Mouse (Mus musculus) heart, embryonic 12.5 days (tissue): Measurements from ENCODE around the gene Exoc3l4. TPM values are rescaled to one million over a fixed set of nuclear protein-coding genes. Genes with fewer than 3 reads are reported as not detected.

Experiments used
- ATAC-seq: fragments of 200-750 bp; cut with Nextera tagmentation; 2 replicates; pipeline ENCODE4 v1.8.0; 2017; ENCODE audit warnings: moderate TSS enrichment, moderate library complexity; ENCODE audit not compliant: insufficient number of reproducible peaks, low FRiP score
- H3K27ac ChIP-seq: fragments of 300-500 bp; sonication (generic); 2 replicates; pipeline ENCODE4 v1.5.1; 2016; ENCODE audit warnings: mild to moderate bottlenecking, moderate library complexity; ENCODE audit not compliant: poor library complexity, severe bottlenecking
- H3K27me3 ChIP-seq: fragments of 300-500 bp; sonication (generic); replicated peaks from 2 replicates; pipeline ENCODE4 v1.6.1; 2016; ENCODE audit warnings: mild to moderate bottlenecking, moderate library complexity
- H3K36me3 ChIP-seq: fragments of 300-500 bp; sonication (generic); 2 replicates; pipeline ENCODE4 v1.6.1; 2016; ENCODE audit warnings: mild to moderate bottlenecking, moderate library complexity
- H3K4me1 ChIP-seq: fragments of 300-500 bp; sonication (generic); replicated peaks from 2 replicates; pipeline ENCODE4 v1.6.1; 2016; ENCODE audit warnings: mild to moderate bottlenecking
- H3K4me2 ChIP-seq: fragments of 300-500 bp; sonication (generic); 2 replicates; pipeline ENCODE4 v1.6.1; 2016; ENCODE audit warnings: mild to moderate bottlenecking, moderate library complexity
- H3K4me3 ChIP-seq: fragments of 300-500 bp; sonication (generic); 2 replicates; pipeline ENCODE4 v1.5.1; 2016; ENCODE audit warnings: mild to moderate bottlenecking
- H3K9ac ChIP-seq: fragments of 300-500 bp; sonication (generic); 2 replicates; pipeline ENCODE4 v1.6.1; 2016; ENCODE audit warnings: mild to moderate bottlenecking, moderate library complexity
- H3K9me3 ChIP-seq: fragments of 300-500 bp; sonication (generic); replicated peaks from 2 replicates; pipeline ENCODE4 v1.6.1; 2016; ENCODE audit warnings: mild to moderate bottlenecking, moderate library complexity
- WGBS: fragments of 180-500 bp; shearing (Covaris S2); methylation state at CpG from one replicate; pipeline ENCODE4 v1.1.7; 2016; 5-methylcytosine and 5-hydroxymethylcytosine counted together
- polyA plus RNA-seq: library from polyadenylated mRNA; unstranded; fragments of >200 nt; fragmentation: Nextera tagmentation; extraction: Ambion mirVana; gene quantifications from 2 replicates; pipeline ENCODE4 v1.2.1, GENCODE M21; 2016

The Exoc3l4 gene
- polyA plus RNA-seq: 8.5 and 10.1 TPM in 2 replicates

DNA sequence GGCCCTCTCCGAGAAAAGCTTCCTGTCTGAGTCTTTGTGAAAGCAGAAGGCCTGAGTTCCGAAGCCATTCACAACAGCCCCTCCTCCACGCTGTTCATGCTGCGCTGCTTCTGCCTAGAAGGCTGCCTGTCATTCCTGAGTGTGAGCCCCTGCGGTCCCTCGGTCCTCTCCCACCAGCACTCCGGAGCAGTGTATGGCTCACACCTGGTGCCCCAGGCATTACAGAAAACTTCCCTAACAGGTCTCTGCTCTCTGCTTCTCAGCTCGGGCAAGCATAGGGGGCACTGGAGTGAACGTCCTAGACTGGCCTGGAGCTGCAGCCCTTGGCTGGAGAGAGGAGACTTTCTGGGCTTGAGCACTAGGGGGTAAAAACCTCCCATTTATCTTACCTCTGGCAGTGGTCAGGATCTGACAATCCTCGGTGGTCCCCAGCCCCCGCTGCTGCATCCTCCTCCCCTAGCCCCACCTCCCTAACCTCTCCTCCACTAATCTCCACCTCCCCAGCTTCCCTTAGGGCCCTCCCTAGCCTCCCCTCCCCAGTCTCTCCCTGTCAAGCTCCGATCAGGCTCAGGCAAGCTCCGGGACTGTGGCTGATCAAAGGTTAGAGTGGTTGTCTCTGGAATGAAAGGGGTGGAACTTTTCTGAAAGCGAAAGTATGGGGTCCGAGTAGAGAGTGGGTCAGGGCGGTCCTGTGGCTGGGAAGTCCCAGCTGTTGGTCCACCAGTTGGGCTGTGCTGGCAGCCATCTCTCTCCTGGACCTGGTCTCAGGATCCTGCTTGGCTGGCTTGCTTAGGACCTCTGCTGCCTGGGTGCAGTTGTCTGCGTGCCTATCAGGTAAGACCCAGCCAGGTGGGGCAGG lies at the start of gene Exoc3l4:
TSS of gene Exoc3l4 (plus strand) at position 97 of the 859 bp plus-strand sequence.
- H3K4me3 ChIP-seq: peak within 1 kb of the TSS; percentile 42
- peaks cover 32% of the 10 kb centered on the region for H3K27me3 ChIP-seq
- H3K36me3 ChIP-seq: no peaks in the 10 kb centered on the region
- ATAC-seq: no peak
- H3K4me1 ChIP-seq: peaks cover 58% of the 10 kb centered on the region
- WGBS: 3% methylated on average over 17 of the region's 17 CpGs
- H3K4me2 ChIP-seq: peak within 1 kb of the TSS; percentile 79
- no peak within 1 kb of the TSS for H3K27ac ChIP-seq
- H3K9ac ChIP-seq: peak within 1 kb of the TSS; percentile 67
- H3K9me3 ChIP-seq: no peaks in the 10 kb centered on the region

- Histone ChIP-seq H3K27me3 (no peaks in the 10 kb centered on the region), H3K36me3 (no peaks in the 10 kb centered on the region), H3K9ac (no peak overlapping the region), H3K4me1 (peaks cover 87% of the 10 kb centered on the region), H3K9me3 (no peaks in the 10 kb centered on the region), H3K27ac (0 out of 2 replicates have a peak overlapping the region, but pooled peaks have one; percentile 32), H3K4me2 (no peak overlapping the region), H3K4me3 (no peak overlapping the region)
- no peak for ATAC-seq
- WGBS: 80% methylated on average over 7 of the region's 7 CpGs
Observed at GRCm38 (mm10) chr12:111367065-111367464, 49.8 kb upstream of the Exoc3l4 start.

DNA sequence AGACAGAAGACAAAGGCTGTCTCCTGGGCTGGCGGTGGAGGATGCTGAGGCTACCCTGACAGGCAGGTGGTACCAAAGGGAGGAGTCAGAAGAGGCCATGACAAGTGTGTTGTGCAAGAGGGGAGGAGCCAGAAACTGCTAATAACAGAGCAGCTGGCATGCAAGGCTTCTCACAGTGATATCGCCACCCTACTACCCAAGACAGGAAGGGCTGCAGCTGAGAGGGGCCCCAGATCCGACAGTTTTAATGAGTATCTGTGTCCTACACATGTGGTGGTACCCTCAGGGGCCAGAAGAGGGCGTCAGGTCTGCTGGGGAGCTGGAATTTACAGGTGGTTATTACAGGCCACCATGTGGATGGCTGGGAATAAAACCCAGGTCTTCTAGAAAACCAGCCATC lies 46.6 kb upstream of the Exoc3l4 start:
- H3K27ac ChIP-seq: no peak overlapping the region
- peak; percentile 54; the same call in 1 of the 2 replicates for ATAC-seq
- WGBS: 63% methylated on average over 4 of the region's 4 CpGs

DNA sequence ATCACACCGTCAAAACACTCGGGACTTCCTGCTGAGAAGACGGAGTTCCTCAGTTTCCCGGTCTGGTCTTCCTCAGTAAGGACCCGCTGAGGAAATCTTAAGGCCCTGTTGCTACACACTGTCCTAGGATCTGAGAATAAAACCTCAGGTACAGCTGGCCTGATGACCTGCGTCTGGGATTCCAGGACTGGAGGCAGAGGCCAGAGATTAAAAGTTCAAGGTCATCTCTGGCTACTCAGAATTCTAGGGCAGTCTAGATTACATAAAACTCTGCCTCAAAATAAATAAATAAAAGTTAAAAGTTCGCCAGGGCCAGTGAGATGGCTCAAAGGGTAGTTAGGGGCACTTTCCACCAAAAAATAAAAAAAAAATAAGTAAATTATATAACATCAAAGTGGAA lies 44.9 kb upstream of the Exoc3l4 start:
- Histone ChIP-seq H3K4me2 (no peak overlapping the region), H3K27ac (0 out of 2 replicates have a peak overlapping the region, but pooled peaks have one; percentile 25), H3K9ac (no peak overlapping the region), H3K36me3 (no peaks in the 10 kb centered on the region), H3K4me1 (peaks cover 74% of the 10 kb centered on the region), H3K27me3 (no peaks in the 10 kb centered on the region), H3K9me3 (no peaks in the 10 kb centered on the region), H3K4me3 (no peak overlapping the region)
- WGBS: 72% methylated on average over 7 of the region's 7 CpGs
- ATAC-seq: no peak

More for the DNA sequence above, 46.6 kb upstream of the Exoc3l4 start:
- Histone ChIP-seq H3K4me3 (no peak overlapping the region), H3K4me2 (no peak overlapping the region), H3K27me3 (no peaks in the 10 kb centered on the region), H3K9ac (0 out of 2 replicates have a peak overlapping the region, but pooled peaks have one; percentile 10), H3K36me3 (no peaks in the 10 kb centered on the region), H3K9me3 (no peaks in the 10 kb centered on the region), H3K4me1 (peaks cover 81% of the 10 kb centered on the region)

- no peaks in the 10 kb centered on the region for H3K36me3 ChIP-seq
- WGBS: 82% methylated on average over 6 of the region's 6 CpGs
- no peak overlapping the region for H3K4me3 ChIP-seq
- H3K4me2 ChIP-seq: no peak overlapping the region
- no peak for ATAC-seq
- H3K9me3 ChIP-seq: no peaks in the 10 kb centered on the region
- peaks cover 61% of the 10 kb centered on the region for H3K4me1 ChIP-seq
- H3K27ac ChIP-seq: no peak overlapping the region
- H3K27me3 ChIP-seq: no peaks in the 10 kb centered on the region
- H3K9ac ChIP-seq: no peak overlapping the region
Observed at GRCm38 (mm10) chr12:111373411-111373810, 43.4 kb upstream of the Exoc3l4 start.

DNA sequence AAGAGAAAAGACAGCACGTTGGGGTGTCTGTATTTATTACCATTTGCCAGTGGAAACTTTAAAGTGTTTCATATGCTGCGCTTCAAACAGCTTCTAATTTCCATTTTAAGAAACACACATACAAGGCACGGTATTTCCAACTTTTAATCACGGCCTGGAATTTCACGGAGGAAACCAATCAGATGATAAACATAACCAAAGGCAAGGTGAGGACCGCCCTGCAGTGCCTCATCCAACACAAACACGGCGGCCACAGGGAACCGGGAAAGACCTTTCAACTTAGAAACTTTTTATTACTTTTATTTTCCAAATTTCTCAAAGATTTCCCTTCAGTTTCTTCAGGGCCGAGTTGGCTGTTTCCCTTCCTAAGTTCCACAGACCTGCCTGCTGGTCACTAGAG lies 42.1 kb upstream of the Exoc3l4 start:
- H3K4me1 ChIP-seq: peaks cover 51% of the 10 kb centered on the region
- H3K9me3 ChIP-seq: no peaks in the 10 kb centered on the region
- H3K9ac ChIP-seq: peak overlapping the region; percentile 44
- no peak for ATAC-seq
- H3K4me3 ChIP-seq: peak overlapping the region; percentile 100
- no peak overlapping the region; the same call in 1 of the 2 replicates for H3K27ac ChIP-seq
- WGBS: 48% methylated on average over 10 of the region's 10 CpGs
- no peaks in the 10 kb centered on the region for H3K27me3 ChIP-seq
- peak overlapping the region; percentile 88 for H3K4me2 ChIP-seq
- H3K36me3 ChIP-seq: no peaks in the 10 kb centered on the region

DNA sequence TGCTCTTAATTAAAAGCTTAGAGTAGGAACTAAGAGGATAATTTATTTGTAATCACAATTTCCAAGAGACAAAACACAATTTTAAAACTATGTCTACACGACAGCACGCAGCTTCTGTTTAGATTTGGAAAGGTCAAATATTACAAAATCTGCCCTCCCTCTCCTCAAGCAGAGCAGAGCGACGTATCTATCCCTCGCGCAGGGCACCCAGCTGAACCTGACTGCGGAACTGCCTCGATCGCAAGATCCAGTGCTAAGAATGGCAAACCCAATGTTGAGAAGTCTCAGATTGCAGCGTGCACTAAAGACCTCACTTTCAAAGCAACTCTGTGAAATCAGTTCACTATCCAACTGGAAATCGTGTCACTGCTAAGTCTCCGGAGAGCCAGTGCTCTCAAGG lies 41.3 kb upstream of the Exoc3l4 start:
- Histone ChIP-seq H3K9ac (peak overlapping the region; percentile 99), H3K4me1 (peaks cover 42% of the 10 kb centered on the region), H3K36me3 (no peaks in the 10 kb centered on the region), H3K4me2 (peak overlapping the region; percentile 88), H3K27me3 (no peaks in the 10 kb centered on the region), H3K27ac (peak overlapping the region; percentile 98), H3K9me3 (no peaks in the 10 kb centered on the region), H3K4me3 (peak overlapping the region; percentile 100)
- WGBS: 53% methylated on average over 12 of the region's 12 CpGs
- no peak for ATAC-seq

- WGBS: 13% methylated on average over 6 of the region's 6 CpGs
- H3K27ac ChIP-seq: peak overlapping the region; percentile 98
- H3K36me3 ChIP-seq: no peaks in the 10 kb centered on the region
Observed at GRCm38 (mm10) chr12:111376053-111376452, 40.8 kb upstream of the Exoc3l4 start.

DNA sequence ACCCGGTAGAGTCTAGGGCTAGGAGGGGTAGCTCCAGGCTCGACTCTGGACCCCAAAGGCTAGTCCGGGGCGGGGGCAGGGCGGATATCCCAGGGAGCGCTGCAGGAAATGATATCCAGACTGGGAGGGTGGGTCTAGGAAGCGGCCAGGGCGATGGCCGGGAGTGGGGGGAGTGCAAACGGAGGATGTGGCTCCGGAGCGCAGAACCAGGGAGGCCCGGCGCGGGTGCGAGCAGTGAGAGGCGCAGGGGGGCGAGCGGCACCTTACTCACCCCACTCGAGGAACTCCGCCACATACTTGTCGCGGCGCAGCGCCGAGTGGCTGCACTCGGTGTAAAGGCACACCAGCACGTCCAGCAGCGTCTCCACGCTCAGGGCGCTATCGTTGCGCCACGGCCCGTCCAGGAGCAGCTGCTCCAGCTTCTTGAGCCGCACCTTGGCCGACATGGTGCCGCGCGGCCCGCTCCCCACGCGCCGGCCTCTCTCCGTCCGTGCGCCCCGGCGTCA lies 39.9 kb upstream of the Exoc3l4 start:
- H3K4me2 ChIP-seq: peak overlapping the region; percentile 88

More at GRCm38 (mm10) chr12:111376053-111376452, 40.8 kb upstream of the Exoc3l4 start:
- ATAC-seq: no peak
- Histone ChIP-seq H3K9ac (peak overlapping the region; percentile 99), H3K9me3 (no peaks in the 10 kb centered on the region), H3K27me3 (no peaks in the 10 kb centered on the region), H3K4me3 (peak overlapping the region; percentile 100), H3K4me2 (peak overlapping the region; percentile 88), H3K4me1 (peaks cover 38% of the 10 kb centered on the region)

GRCm38 (mm10) chr12:111377376-111377973 lies 39.3 kb upstream of the Exoc3l4 start, which contains the start of gene Cdc42bpb:
Gene Cdc42bpb (minus strand): TSS chr12:111377718.
- peak within 1 kb of the TSS; percentile 88 for H3K4me2 ChIP-seq
- no peaks in the 10 kb centered on the region for H3K27me3 ChIP-seq
- H3K9ac ChIP-seq: peak within 1 kb of the TSS; percentile 99
- H3K4me1 ChIP-seq: peaks cover 31% of the 10 kb centered on the region
- H3K36me3 ChIP-seq: no peaks in the 10 kb centered on the region
- peak; percentile 90 for ATAC-seq
- no peaks in the 10 kb centered on the region for H3K9me3 ChIP-seq
- peak within 1 kb of the TSS; percentile 100 for H3K4me3 ChIP-seq
- WGBS: 2% methylated on average over 90 of the region's 94 CpGs
- peak within 1 kb of the TSS; percentile 98 for H3K27ac ChIP-seq

More for the DNA sequence above, 39.9 kb upstream of the Exoc3l4 start:
- Histone ChIP-seq H3K9me3 (no peaks in the 10 kb centered on the region), H3K4me3 (peak overlapping the region; percentile 100), H3K27me3 (no peaks in the 10 kb centered on the region), H3K4me1 (peaks cover 32% of the 10 kb centered on the region), H3K27ac (peak overlapping the region; percentile 98), H3K9ac (peak overlapping the region; percentile 99), H3K36me3 (no peaks in the 10 kb centered on the region)
- under 1% methylated on average over 49 of the region's 49 CpGs for WGBS
- ATAC-seq: peak; percentile 65

DNA sequence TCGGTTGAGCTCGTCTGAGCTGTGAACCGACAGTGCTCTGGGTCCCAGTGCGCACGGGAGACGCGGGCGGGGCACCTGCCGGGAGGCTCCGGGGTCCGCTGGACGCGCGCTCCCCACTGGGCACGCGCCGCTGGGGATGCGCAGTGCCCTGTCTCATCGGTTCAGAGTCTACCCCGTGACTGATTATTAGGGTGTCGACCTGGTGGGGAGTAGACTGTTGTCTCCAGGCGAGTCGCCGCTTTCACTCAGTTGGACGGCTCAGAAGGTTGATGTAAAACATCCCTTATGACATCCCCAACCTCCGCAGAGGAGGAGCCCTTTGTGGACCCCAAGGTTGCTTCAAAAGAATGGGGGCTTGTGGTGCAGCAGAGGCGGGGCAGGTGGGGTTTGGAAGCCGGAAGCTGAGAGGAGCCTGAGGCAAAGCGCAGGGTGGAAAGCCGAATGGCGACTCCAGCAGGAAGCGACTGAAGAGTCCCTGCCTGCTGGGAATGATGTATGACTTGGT lies 38.8 kb upstream of the Exoc3l4 start:
- Histone ChIP-seq H3K4me1 (peaks cover 31% of the 10 kb centered on the region), H3K27ac (peak overlapping the region; percentile 98), H3K4me3 (peak overlapping the region; percentile 100), H3K9me3 (no peaks in the 10 kb centered on the region), H3K9ac (peak overlapping the region; percentile 99), H3K4me2 (peak overlapping the region; percentile 88), H3K36me3 (no peaks in the 10 kb centered on the region), H3K27me3 (no peaks in the 10 kb centered on the region)
- under 1% methylated on average over 32 of the region's 32 CpGs for WGBS
- peak; percentile 43 for ATAC-seq
